Mouse (Mus musculus) liver, adult 2 months (tissue): ENCODE results near the gene Fubp1. TPM values are rescaled to one million over a fixed set of nuclear protein-coding genes. Genes with fewer than 3 reads are reported as not detected.

Source experiments
- DNase-seq: peaks from one replicate; pipeline ENCODE4 v3.0.0-alpha.2; 2011; ENCODE audit warnings: low read depth, low spot score; ENCODE audit errors: extremely low read depth
- H3K27ac ChIP-seq: fragments of 200-500 bp; replicated peaks from 2 replicates; pipeline ENCODE4 v1.5.1; 2012; ENCODE audit warnings: low read depth, mild to moderate bottlenecking, control low read depth, inconsistent platforms, low read length; ENCODE audit not compliant: insufficient read depth
- H3K27me3 ChIP-seq: fragments of 200-500 bp; 2 replicates; pipeline ENCODE4 v1.6.1; 2012; ENCODE audit warnings: mild to moderate bottlenecking, moderate library complexity, low read length, inconsistent platforms; ENCODE audit not compliant: control insufficient read depth, insufficient read depth
- H3K36me3 ChIP-seq: fragments of 200-500 bp; 2 replicates; pipeline ENCODE4 v1.6.1; 2012; ENCODE audit warnings: low read length, inconsistent platforms; ENCODE audit not compliant: control insufficient read depth, insufficient read depth
- H3K4me1 ChIP-seq: fragments of 200-500 bp; 2 replicates; pipeline ENCODE4 v1.6.1; 2011; ENCODE audit warnings: low read length; ENCODE audit not compliant: control insufficient read depth, insufficient read depth
- H3K4me3 ChIP-seq: fragments of 200-500 bp; 2 replicates; pipeline ENCODE4 v1.5.1; 2011; ENCODE audit warnings: low read depth, mild to moderate bottlenecking, control low read depth, low read length, moderate library complexity; ENCODE audit not compliant: insufficient read depth
- H3K79me2 ChIP-seq: fragments of 200-500 bp; 2 replicates; pipeline ENCODE4 v1.6.1; 2012; ENCODE audit warnings: inconsistent platforms, mild to moderate bottlenecking, low read length, moderate library complexity; ENCODE audit not compliant: control insufficient read depth, insufficient read depth
- H3K9ac ChIP-seq: fragments of 200-500 bp; 2 replicates; pipeline ENCODE4 v1.6.1; 2012; ENCODE audit warnings: low read depth, mild to moderate bottlenecking, control low read depth, inconsistent platforms, low read length
- CTCF ChIP-seq: fragments of 200-500 bp; IDR thresholded peaks from 2 replicates; pipeline ENCODE4 v1.5.1; 2011; ENCODE audit warnings: low read depth, low read length, control low read depth
- POLR2A ChIP-seq: fragments of 200-500 bp; IDR thresholded peaks from 2 replicates; pipeline ENCODE4 v1.6.1; 2011; ENCODE audit warnings: low read length, control low read depth; ENCODE audit not compliant: insufficient read depth; ENCODE audit errors: extremely low read depth
- WGBS: fragments of 180-500 bp; shearing (Covaris S2); methylation state at CpG from one replicate; pipeline ENCODE4 v1.1.7; 2018; 5-methylcytosine and 5-hydroxymethylcytosine counted together
- polyA plus RNA-seq: library from polyadenylated mRNA; depleted of rRNA; stranded (reverse); fragments of >200 nt; gene quantifications from 2 replicates; pipeline ENCODE4 v1.2.3, GENCODE M21; 2012
- total RNA-seq: library from RNA; depleted of rRNA; stranded (reverse); fragments of >200 nt; gene quantifications from 2 replicates; pipeline ENCODE4 v1.2.3, GENCODE M21; 2014

Gene Fubp1
- total and polyA plus RNA-seq, 2 experiments: 28.1 to 61.9 TPM

DNA sequence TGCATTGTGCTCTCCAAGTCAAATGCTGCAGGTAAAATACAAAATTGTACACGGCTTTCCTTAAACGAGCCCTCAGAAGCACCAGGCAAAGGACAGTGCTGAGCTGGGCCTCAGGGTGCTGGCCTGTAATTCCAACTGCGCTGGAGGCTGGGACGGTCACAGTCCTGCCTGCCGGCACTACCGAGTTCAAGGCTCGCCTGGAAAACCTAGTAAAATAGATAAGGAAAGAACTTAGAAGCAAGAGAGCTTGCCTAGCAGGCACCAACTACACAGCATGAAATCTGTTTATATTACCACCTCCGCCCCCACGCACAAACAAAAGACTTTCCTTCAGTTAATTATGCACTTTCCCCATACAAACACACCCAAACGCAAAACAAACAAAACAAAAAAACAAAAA is 54.2 kb downstream of the Fubp1 start:
- no peak overlapping the region for H3K27ac ChIP-seq
- 76% methylated on average over 10 of the region's 10 CpGs for WGBS

GRCm38 (mm10) chr3:152264830-152265229 is 54.6 kb downstream of the Fubp1 start:
- no peak overlapping the region for H3K27ac ChIP-seq
- TF ChIP-seq POLR2A (no peak), CTCF (no peak)
- no peaks in the 10 kb centered on the region for H3K36me3 ChIP-seq
- H3K4me1 ChIP-seq: peaks cover 3% of the 10 kb centered on the region; the same call in 1 of the 2 replicates
- no peak overlapping the region for H3K9ac ChIP-seq
- H3K4me3 ChIP-seq: no peak overlapping the region
- WGBS: 73% methylated on average over 12 of the region's 12 CpGs
- H3K79me2 ChIP-seq: no peaks in the 10 kb centered on the region
- 0 out of 2 replicates have a peak, but pooled peaks cover 5% of the 10 kb centered on the region for H3K27me3 ChIP-seq
- DNase-seq: no peak

More for the DNA sequence above, 54.2 kb downstream of the Fubp1 start:
- Histone ChIP-seq H3K4me1 (peaks cover 3% of the 10 kb centered on the region; the same call in 1 of the 2 replicates), H3K9ac (no peak overlapping the region), H3K36me3 (no peaks in the 10 kb centered on the region), H3K27me3 (0 out of 2 replicates have a peak, but pooled peaks cover 5% of the 10 kb centered on the region), H3K4me3 (no peak overlapping the region), H3K79me2 (no peaks in the 10 kb centered on the region)
- DNase-seq: no peak
- TF ChIP-seq POLR2A (no peak), CTCF (no peak)

DNA sequence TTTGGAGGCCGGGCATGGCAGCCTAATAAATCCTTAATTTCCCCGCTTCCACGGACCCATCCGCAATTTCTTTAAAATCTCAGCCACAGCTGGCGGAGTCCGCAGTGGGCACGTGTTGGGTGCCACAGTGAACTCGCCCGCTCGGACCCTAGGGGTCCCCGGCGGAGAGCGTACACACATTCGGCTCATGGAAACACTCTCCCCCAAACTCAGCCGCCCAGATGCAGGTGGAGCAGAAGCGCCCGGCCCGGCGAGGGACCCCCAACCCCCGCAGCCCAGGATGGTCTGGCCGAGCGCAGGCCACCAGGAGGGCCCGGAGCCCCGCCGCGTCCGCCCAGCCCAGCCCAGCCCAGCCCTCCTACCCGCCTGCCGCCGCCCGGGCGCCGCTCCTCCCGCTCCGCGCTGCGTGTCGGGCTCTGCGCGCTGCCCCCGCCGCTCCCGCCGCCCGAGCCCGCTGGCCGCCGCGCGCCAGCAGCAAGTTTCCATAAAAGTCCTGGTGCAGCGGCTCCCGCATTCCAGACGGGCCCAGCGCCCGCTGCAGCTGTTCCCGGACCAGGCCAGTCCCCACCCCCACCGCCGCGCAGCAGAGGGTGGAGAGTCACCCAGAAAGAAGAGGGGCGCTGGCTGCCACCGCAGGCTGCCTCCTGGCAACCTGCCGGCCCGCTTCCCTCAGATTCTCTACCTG is 55.3 kb downstream of the Fubp1 start:
- Histone ChIP-seq H3K9ac (peak overlapping the region; percentile 73), H3K79me2 (no peaks in the 10 kb centered on the region), H3K27me3 (0 out of 2 replicates have a peak, but pooled peaks cover 5% of the 10 kb centered on the region), H3K4me3 (peak overlapping the region; percentile 59), H3K4me1 (peaks cover 3% of the 10 kb centered on the region; the same call in 1 of the 2 replicates), H3K27ac (no peak overlapping the region), H3K36me3 (no peaks in the 10 kb centered on the region)
- TF ChIP-seq CTCF: no peak
- TF ChIP-seq POLR2A: no peak
- no peak for DNase-seq
- WGBS: 4% methylated on average over 52 of the region's 63 CpGs

- H3K36me3 ChIP-seq: no peaks in the 10 kb centered on the region
- WGBS: 21% methylated on average over 13 of the region's 13 CpGs
- TF ChIP-seq CTCF (no peak), POLR2A (no peak)
- peak within 1 kb of the TSS; percentile 59 for H3K4me3 ChIP-seq
- H3K79me2 ChIP-seq: no peaks in the 10 kb centered on the region
- H3K27me3 ChIP-seq: 0 out of 2 replicates have a peak, but pooled peaks cover 5% of the 10 kb centered on the region
- no peak for DNase-seq
- peak within 1 kb of the TSS; percentile 73 for H3K9ac ChIP-seq
- H3K4me1 ChIP-seq: peaks cover 3% of the 10 kb centered on the region; the same call in 1 of the 2 replicates
- H3K27ac ChIP-seq: no peak within 1 kb of the TSS
Observed at GRCm38 (mm10) chr3:152266036-152266421, 55.8 kb downstream of the Fubp1 start, which contains the start of gene Nexn. TSS of gene Nexn (minus strand) at chr3:152266350.

GRCm38 (mm10) chr3:152268099-152268498 is 57.9 kb downstream of the Fubp1 start:
- Histone ChIP-seq H3K9ac (no peak overlapping the region), H3K4me1 (no peaks in the 10 kb centered on the region), H3K36me3 (no peaks in the 10 kb centered on the region), H3K27ac (no peak overlapping the region), H3K27me3 (0 out of 2 replicates have a peak, but pooled peaks cover 5% of the 10 kb centered on the region), H3K79me2 (no peaks in the 10 kb centered on the region), H3K4me3 (no peak overlapping the region)
- TF ChIP-seq POLR2A (no peak), CTCF (no peak)
- DNase-seq: no peak
- 92% methylated on average over 14 of the region's 14 CpGs for WGBS

GRCm38 (mm10) chr3:152271071-152271710 is 61.0 kb downstream of the Fubp1 start:
- WGBS: 93% methylated on average over 10 of the region's 10 CpGs
- no peaks in the 10 kb centered on the region for H3K79me2 ChIP-seq

More at GRCm38 (mm10) chr3:152271071-152271710, 61.0 kb downstream of the Fubp1 start:
- Histone ChIP-seq H3K4me1 (no peaks in the 10 kb centered on the region), H3K27ac (no peak overlapping the region), H3K27me3 (no peaks in the 10 kb centered on the region), H3K4me3 (no peak overlapping the region), H3K9ac (no peak overlapping the region), H3K36me3 (no peaks in the 10 kb centered on the region)
- no peak for DNase-seq
- no peak for TF ChIP-seq CTCF
- TF ChIP-seq POLR2A: no peak
